7 mouse cellular contexts compared by ENCODE assay signal in genomic region chr4:98702201-98702894, GRCm38 (mm10). TPM values are rescaled to one million over a fixed set of nuclear protein-coding genes. Genes with fewer than 3 reads are reported as not detected.
DNase-seq lines count a peak whose midpoint lies in the region; ATAC-seq and TF ChIP-seq lines count a peak whose summit lies in the region.

No protein-coding gene starts in this region.

- H3K4me1 ChIP-seq in hindbrain, postnatal 0 days (ENCODE audit: insufficient read depth, low read length): no peaks in the 10 kb centered on the region

- H3K9ac ChIP-seq in hindbrain, postnatal 0 days (replicated peaks; ENCODE audit: low read length): no peak overlapping the region

- H3K27ac ChIP-seq in hindbrain, postnatal 0 days: no peak overlapping the region

- no peaks in the 10 kb centered on the region for H3K36me3 ChIP-seq in hindbrain, postnatal 0 days (ENCODE audit: insufficient read depth, low read length)

- peak overlapping the region; percentile 32; the same call in 1 of the 2 replicates for H3K4me2 ChIP-seq in hindbrain, postnatal 0 days (ENCODE audit: low read depth, low read length)

- peak; percentile 82 for ATAC-seq in hindbrain, postnatal 0 days
- 0 out of 2 replicates have a peak, but pooled peaks have one; percentile 43 for ATAC-seq in megakaryocyte-erythroid progenitor cell, adult 5-6 weeks (replicated peaks; ENCODE audit: low FRiP score, low TSS enrichment, poor library complexity, severe bottlenecking)

- 23% methylated on average over 12 of the region's 12 CpGs for WGBS in hindbrain, postnatal 0 days

- TF ChIP-seq CTCF in hindbrain, postnatal 0 days (IDR thresholded peaks at IDR 0.05; ENCODE audit: low read depth): peak; percentile 97

- H3K27me3 ChIP-seq in hindbrain, postnatal 0 days (ENCODE audit: insufficient read depth, low read length): no peaks in the 10 kb centered on the region

- H3K9me3 ChIP-seq in hindbrain, postnatal 0 days (ENCODE audit: low read length): no peaks in the 10 kb centered on the region

- no peak overlapping the region for H3K4me3 ChIP-seq in hindbrain, postnatal 0 days (ENCODE audit: low read length)

- DNase-seq in adrenal gland, adult (ENCODE audit: inconsistent age in 2 of 2, low spot score in 1 of 2): peak; percentile 25 to 83
- DNase-seq in cerebellum, postnatal 14 days: peak; percentile 89
- peak; percentile 75 to 80 for DNase-seq in frontal cortex, postnatal 25 days (ENCODE audit: low spot score in 2 of 2)
- peak; percentile 89 for DNase-seq in hindbrain, postnatal 0 days (ENCODE audit: low spot score)
- peak; percentile 43 for DNase-seq in left cerebral cortex, adult 11 months (ENCODE audit: low spot score)
- DNase-seq in skeletal muscle tissue, adult 2 months (ENCODE audit: low read depth, low spot score): peak; percentile 50

RNA-seq across cellular contexts. Expression of gene L1td1, which starts 24.2 kb away (rescaled TPM):
- 1.0 TPM in 1 of 2 replicates, not detected in the other for total RNA-seq in hindbrain, postnatal 0 days (2014; rRNA removed)
- 0.15 and 0.19 TPM in 2 replicates for polyA plus RNA-seq in hindbrain, postnatal 0 days (2015; fragmentation: Nextera tagmentation; extraction: Ambion mirVana)
- not detected in 2 replicates for total RNA-seq in megakaryocyte-erythroid progenitor cell, adult 5-6 weeks (2014; fragmentation: Nextera tagmentation)
- not detected in 2 replicates for total RNA-seq in megakaryocyte-erythroid progenitor cell, adult 5-6 weeks (2017)
